Mouse (Mus musculus) cerebellum, adult 11 months (tissue): ENCODE data around the gene Schip1.

ENCODE experiments used
- DNase-seq: peaks from one replicate; pipeline ENCODE4 v3.0.0; 2022

Gene Schip1

DNA sequence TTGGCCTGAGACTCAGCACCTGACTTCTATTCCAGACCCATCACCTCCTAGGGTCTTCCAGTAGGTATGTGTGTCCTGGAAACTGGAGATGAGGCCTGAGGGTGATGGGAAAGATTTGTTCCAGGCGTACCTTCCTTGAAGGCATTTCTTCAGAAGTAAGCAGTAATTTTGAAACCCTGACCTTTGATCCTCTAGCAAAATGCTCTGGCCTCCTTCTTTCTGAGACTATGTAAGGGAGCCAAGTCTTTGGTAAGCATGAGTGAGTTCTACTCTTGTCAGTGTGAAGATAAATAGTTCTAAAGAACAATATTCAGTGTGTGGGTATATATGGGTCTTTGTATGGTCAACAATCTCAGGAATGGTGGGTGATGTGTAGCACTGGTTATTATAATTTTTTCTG is 65.8 kb downstream of the Schip1 start:
- DNase-seq = no peak

DNA sequence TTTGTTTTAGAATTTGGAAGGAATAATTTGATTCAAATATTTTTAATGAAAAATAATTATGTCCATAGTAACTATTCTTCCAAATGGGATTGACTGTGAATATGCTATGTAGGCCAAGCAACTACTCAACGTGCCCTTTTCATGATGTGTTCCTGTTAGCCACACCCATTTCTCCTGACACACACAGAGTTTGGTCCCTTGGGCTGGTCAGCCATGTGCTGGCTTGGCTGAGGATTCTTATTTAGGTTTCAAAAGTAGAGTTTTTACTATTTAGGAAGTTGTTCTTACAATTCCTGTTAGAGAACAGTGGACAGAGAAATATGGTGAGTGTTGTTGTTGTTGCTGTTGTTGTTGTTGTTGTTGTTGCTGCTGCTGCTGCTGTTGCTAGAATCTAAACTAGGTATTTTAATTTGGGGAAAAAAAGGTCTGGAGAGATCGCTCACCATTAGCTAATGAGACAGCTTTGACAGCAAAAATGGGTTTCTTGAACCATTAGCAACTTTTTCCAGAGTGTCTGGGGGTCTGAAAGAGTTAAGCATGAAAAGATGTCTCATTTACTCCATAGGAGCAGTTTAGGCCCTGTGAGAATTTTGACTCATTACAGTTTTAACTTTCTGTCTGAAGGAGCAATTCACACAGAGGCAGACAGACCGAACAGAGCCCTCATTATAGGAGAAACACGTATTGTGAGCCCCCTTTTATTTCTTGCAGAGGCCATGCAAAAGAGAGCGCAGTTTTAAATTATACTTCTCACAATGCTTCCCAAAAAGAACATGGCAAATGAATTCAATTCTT is 74.4 kb downstream of the Schip1 start:
- no peak for DNase-seq

DNA sequence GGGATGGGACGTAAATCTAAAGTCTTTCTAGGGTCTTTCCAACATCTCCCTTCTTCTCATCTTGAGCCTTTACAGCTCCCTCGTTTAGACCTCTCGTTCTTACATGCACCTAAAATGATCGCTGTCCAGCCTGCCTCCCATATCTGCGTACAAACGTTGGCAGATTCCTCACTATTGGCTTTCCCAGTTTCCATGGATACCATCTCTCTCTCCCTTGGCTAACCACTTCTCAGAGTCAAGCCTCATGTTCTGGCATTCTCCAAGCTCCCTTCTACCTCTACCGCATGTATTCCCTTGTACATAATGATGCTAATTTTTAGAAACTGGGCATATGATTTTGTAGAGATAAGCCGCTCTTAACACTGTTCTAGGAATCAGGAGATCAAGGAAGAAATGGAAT is 86.1 kb downstream of the Schip1 start:
- no peak for DNase-seq

DNA sequence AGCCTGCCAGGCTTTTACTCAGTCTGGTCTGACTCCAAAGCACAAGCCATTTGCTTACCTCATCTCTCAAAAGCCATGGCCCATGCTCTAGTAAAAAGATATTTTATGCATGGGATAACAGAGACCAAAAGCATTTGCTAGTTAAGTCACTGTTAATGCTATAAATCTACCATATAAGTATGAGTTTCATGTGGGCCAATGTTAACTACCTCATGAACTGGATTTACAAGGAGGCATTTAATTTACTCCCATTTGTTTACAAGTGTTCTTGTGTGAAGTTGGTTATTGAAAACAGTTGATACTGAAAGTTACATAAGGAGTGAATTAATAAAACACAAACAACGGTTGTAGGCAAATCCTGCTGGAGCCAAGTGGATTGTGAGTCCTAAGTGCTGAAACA is 95.6 kb downstream of the Schip1 start:
- no peak for DNase-seq

DNA sequence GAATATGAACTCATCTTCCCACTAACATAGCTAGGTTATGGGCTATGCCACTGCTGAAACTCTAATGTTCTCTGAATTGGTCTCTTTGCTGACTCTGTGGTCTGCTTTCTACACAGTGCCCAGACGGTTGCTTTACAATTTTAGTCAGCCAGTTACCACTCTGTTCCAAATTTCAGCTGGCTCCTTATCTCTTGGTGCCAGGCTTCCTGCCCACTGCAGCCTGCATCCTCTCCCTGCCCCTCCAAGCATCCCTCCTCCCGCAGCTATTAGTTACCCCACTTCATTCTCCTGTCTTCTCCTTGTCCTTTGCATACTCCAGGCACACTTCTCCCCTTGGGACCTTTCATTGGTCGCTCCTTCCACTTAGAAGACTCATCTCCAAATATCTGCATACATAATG is 96.2 kb downstream of the Schip1 start:
- DNase-seq = no peak

DNA sequence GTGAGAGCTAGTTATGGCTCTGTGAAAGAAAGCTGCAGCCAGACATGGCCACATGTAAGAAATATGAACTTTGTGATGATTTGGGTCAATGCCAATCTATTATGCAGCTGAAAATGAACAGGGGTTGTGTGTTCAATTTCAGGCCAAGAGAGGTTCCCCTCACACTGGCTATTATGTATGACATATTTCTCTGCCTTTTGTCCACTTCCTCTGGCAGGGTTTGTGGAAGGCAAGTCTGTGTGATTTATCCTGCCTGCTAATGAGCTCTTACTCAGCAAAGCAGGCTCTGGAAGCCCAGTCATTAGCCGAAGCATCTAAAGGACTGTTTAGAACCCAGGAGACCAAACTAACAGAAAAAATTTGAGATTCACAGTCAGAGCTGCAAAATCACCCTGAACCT is 113.6 kb downstream of the Schip1 start:
- DNase-seq = no peak

DNA sequence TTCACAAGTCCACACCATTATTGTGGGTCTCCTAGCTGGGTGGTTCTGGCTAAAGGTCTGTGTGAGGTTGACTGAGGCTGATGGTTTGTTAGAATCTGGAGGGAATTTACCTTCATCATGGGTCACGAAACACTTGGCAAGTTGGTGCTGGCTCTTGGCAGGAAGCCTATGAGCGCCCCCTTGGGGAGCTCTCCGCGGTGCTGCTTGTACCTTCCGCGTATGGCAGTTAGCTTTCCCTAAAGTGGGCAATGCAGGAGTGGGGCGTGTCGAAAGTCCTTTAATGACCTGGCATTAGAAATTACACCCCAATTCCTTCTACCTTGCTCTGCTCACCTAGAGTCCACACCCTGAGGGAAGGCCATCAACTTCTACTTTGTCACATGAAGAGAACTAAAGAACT is 122.9 kb downstream of the Schip1 start:
- no peak for DNase-seq

DNA sequence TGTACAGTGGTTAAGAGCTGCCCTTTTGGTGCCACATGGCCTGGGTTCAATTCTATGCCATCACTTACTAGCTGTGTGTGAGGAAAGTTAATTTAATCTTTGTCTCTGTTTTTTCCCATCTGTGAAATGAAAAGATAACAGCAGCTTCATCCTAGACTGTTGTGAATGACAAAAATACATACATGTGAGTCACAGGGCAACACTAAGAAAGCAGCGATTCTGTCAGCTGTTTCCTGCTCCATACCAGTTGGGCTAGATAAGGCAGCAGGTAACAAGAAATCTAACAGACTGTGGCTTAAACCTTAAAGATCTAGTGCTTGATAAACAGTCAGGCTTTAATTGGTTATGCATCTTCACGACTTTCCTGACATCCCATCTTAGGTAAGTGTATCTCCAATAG is 124.5 kb downstream of the Schip1 start:
- DNase-seq = no peak

DNA sequence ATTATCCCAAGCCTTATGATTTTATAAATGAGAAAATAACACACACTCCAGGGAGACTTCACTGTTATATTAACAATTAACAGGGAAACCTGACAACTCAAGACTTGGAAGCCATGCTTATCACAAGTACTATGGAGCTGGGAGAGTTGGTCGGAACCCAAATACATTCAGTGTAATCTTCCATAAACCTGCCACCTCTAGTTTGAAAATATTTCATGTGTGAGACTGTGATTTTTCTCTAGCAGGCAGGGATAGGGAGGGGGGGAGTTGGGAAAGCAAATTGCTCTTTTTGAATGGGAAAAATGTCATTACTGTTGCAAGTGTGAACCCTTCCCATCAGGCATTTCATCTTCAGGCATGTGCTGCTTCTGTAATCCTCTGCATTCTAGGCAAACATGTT is 132.3 kb downstream of the Schip1 start:
- DNase-seq = no peak

DNA sequence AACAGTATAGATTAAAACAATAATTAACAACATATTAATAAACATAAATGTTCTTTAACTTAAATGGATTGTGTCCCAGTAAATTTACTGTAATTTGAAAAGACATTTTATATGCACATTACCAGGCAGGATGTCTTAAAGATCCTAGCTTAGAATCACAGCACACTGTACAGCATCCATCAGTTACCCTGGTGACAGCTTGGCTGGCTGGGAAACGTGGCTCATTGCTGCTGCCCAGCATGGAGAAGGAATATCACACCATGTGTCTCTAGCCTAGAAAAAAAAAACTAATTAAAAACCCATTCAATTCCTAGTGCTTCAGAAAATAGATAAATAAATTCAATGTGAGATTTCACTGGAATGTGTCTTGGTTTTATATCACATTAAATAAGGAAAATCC is 136.6 kb downstream of the Schip1 start:
- DNase-seq = no peak

DNA sequence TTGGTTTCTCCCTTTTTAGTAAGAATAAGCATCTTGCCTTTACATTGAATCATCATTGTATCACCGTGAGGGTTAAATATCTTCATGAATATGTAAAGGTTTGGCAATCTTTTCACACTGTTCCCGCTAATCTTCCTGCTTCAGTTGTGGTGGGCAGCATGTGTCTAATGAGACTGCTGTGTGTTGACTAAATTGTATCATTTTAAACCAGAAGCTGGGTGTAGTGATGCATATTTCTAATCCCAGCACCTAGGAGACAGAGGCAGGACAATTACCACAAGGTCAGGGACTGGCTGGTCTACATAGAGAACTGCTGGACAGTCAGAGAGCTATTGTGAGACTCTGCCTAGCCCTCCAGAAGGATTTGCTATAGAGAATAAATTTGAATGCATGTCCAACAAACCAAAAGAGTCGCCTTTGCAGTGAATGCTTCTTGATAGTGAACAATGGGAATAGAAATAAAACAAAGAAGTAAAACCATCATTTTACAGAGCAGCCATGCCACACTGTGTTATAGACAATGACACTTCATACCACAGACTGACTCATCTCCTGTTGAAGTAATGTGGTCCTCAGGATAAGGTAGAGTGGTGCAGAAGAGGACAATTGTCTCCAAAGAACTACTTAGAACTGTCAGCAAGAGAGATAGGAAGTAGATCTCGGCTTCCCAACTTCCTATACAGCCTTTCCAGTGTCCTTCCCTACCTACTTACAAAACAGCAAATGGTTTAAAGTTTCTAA is 137.7 kb downstream of the Schip1 start:
- no peak for DNase-seq

DNA sequence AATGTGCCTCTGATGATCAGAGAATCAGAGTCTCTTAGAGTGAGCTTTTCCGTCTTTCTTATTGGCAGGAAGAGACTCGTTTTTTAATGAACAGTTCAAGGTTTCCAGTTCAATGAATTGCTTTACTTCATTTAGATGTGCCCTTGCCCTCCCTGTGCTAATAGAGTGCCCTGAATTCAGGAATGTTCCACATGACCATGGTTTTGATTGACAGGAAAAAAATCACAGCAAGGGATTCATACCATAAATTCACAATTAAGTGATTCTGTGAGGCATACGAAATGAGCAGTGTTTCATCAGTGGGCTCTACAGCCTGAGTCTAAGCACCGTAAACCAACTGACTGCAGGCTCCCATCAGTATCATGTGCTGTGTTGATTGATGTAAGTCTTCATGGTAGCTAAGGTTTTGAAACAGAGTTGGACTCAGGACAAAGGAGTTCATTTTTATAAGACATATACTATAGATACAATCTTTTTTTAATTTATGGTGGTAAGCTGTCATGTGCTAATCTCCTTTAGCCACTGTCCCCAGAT is 139.4 kb downstream of the Schip1 start:
- DNase-seq = no peak

DNA sequence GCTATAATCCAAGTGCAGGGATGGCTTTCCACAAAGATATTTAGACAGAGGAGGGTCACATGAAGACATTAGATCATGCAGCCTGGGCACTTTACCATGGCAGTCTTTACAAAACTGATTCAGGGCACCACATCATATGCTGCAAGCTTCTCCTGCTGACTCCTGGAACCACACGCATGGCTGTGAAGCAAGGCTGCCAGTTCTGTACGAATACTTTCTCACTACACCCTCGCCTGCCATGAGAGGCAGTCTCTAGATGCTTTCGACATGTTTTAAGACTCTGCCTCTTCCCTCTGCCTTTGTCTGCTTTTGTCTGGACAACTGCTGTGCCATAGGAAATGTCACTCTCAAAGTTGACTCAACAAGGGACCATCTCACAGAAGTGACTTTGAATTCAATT is 145.8 kb downstream of the Schip1 start:
- no peak for DNase-seq

DNA sequence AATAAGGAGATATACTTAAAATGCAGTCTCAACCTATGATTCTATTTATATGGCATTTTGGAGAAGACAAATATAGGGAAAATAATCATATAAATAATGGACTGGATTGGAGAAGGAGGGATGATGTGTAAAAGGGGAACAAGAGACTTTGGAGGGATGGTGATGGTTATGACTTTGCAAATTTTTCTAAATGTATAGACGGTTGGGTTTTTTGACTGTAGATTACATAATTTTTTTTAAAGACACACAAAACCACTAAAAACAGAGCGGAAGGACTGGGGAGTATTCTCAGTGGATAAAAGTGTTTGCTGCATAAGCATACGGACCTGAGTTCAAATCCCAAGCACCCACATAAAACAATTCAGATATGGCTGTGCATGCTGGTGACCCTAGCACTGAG is 156.8 kb downstream of the Schip1 start:
- DNase-seq = no peak

DNA sequence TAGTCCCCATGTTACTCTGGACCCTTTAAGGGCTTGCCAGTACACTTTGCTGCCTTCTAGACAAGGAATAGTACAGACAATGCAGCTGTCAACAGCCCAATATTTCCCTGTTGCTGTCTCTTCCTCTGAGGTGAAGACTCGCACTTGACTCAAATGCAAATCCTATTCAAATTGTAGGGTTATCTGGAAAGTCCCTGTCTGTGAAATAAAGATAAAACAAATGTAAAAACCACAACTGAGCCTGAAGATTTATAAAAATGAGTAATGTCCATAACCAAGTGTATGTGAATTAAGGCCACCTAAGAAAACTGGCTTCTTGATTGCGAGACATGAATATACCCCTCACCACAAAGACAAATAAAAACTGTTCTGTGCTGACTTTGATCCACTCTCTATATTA is 175.3 kb downstream of the Schip1 start:
- no peak for DNase-seq

DNA sequence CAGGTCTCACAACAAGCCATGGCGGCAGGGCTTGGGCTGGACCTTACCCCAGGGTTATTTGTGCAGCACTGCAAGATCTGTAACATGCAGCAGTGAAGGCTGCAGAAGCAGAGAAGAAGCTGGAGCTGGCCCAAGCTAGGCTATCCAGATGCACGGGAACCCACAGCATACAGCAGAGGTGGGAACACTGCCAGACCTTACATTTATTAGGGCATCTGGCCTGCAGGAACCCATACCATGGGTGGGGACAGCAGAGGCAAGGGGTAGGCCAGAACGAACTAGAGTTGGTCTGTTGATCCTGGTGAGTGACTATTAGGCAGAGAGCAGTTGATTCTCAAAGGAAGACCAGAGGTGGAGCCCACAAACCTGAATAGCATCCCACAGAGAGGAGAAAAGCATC is 178.6 kb downstream of the Schip1 start:
- DNase-seq = no peak

DNA sequence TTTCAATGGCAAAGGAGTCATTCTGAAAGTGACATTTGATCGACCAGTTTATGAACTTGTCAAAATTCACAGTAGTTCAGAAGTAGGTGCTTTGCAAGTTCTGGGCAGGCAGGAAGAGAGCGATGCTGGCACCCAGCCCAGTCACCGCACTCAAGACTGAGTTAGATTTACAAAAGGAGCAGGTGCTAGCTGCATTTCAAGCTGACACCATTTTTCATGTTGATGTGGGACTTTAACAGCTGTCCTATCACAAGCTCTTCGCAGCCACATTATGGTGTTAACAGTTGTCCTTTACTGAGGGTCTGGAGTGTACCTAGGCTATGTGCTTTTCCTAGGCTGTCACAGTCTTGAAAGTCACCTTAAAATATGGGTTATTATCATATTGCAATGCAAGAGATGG is 181.6 kb downstream of the Schip1 start:
- no peak for DNase-seq

DNA sequence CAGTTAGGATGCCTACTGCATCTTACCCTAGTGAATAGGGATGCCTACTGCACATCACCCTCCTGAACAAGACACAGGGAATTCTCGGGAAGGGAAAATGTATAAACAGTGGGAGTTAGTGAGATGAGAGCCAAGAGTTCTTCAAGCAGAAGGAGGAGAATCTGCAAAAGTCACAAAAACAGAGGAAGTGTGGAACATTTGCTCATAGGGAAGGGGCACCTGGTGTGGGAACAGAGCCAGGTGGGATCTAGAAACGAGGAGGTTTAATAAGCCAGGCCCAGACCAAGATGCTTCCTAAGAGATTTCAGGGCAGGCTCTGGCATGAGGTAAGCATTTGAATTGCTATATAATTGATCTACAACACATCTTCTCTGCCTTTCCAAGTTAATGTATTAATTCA is 186.0 kb downstream of the Schip1 start:
- no peak for DNase-seq

DNA sequence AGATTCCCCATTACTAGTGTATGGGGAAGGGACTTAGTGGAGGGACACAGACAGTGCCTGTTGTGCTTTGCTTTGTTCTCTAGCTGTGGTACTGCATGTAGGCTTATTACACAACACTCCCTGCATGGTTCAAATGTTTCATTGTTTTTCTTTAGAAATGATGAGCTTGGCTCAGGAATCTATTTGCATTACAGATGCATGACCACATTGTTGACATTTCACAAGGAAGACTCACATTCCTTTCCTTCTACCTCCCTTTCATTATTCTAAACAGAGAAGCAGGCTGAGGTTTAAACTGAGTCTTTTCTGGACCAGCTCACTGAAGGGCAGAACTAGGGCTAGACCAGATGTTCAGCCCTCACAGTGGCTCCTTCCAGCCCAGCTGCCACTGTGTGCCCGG is 187.7 kb downstream of the Schip1 start:
- DNase-seq = no peak

DNA sequence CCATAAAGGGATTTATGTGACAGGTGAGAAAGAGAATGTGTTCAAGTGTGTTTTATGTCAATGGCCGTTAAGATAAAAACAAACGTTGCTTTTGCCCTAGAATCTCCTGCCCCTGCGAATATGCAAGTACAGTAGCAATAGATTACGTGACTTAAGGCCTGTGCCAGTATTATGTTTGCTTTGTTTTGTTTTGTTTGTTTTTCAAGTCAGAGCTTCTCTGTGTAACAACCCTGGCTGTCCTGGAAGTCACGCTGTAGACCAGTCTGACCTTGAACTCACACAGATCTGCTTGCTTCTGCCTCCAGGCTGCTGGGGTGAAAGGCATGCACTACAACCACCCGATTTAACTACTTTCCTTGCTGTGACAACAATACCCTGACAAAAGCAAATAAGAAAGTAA is 197.7 kb downstream of the Schip1 start:
- no peak for DNase-seq

DNA sequence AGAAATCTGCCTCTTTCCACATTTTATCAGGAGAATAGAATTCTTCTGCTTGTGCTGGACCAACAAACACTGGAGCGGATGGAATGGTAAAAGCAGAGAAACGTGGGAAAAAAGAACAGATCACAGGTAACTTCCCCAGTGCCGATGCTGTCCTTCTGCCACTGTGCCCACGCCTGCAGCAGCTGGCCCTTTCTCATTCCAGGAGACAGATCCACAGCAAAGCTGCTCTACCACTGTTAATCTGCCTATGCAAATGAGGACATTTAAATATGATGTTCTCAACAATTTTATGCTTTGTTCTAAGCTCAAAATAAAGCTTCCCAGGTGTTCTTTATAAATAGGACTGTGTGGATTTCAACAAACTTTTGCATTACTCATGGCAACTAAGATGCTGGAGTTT is 203.3 kb downstream of the Schip1 start:
- no peak for DNase-seq

DNA sequence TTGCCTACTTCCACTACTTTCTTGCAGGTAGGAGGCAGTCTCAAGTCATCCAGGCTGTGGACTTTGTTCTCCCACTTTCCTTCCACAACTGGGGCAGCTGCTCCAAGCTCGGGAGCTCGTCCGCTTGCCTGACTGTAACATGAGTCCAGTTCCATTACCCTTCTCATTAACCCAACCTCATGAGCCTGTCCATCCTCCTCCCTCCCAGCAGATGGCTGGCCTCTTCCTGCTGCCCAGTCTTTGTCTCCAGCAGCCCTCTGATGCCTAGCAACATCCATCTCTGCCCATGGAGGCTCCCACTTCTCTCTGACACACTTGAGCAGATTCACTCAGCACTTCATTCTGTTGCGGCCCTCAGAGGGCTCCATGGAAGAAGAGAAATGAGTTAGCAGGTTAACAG is 204.6 kb downstream of the Schip1 start:
- DNase-seq = no peak

DNA sequence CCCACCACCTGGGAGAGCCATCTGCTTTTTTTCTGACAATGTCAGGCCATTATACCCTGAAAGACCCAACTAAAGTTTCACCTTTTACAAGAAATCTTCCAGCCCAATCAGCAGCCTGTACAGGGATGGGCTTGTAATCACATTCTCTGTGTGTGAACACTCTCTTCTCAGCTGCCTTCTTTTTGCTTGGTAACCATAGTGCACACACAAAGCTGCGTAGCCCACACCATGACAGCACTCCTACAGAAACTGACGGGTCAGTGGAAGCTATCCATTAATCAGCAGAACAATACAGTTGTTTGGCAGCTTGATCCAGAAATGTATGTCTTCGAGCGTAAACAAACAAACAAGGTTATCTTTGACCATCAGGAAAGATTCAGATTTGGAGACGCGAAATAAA is 205.6 kb downstream of the Schip1 start:
- no peak for DNase-seq

DNA sequence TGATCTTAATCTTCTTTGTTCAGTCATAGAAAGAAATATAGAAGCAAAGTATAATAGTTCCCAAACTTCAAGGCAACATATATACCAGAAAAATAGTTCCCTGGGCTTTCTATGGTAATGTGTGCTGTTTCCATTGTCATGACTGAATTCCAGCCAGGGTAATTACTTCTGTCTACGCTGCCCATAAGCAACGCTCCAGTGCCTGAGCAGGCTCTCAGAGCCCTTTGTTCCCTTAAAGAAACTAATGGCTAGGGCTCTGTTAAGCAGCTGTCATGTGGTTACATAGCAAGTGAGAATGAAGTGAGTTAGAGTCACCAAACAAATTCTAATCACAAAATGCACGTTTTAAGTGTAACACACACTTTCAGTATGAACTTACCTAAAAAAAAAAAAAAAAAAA is 206.9 kb downstream of the Schip1 start:
- DNase-seq = no peak

DNA sequence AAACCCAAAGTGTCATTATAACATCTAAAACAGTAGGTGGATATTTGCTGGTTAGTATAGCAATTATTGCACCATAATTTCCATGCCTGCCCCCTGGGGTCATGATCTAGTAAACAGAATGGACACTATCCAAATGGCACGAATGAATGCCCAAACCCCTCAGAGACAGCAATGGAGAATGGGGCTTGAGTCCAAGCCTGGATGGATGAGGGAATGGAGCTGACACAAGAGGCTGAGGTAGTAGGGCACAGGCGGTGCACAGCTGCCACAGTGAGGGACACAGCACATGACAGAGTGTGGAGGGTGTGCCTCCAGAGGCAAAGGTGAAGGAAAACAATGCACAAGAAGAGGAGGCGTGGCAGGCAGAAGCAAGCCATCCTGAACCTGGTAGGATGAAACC is 207.3 kb downstream of the Schip1 start:
- DNase-seq = no peak
